Mouse (Mus musculus) ES-E14 (cell line): ENCODE data around the gene Zfp787. TPM values are rescaled to one million over a fixed set of nuclear protein-coding genes. Genes with fewer than 3 reads are reported as not detected.

Experiments
- DNase-seq: peaks from one replicate; pipeline ENCODE4 v3.0.0-alpha.2; 2013; ENCODE audit warnings: low read depth, low spot score
- H3K27ac ChIP-seq: 2 replicates; pipeline ENCODE4 v1.5.1; 2012; ENCODE audit warnings: low read depth, mild to moderate bottlenecking, low read length, moderate library complexity, mixed read lengths; ENCODE audit not compliant: poor library complexity, insufficient read depth, severe bottlenecking
- H3K36me3 ChIP-seq: 2 replicates; pipeline ENCODE4 v1.6.1; 2012; ENCODE audit warnings: mild to moderate bottlenecking, low read length, moderate library complexity, mixed read lengths; ENCODE audit not compliant: control insufficient read depth, poor library complexity, insufficient read depth, severe bottlenecking
- H3K4me1 ChIP-seq, 2 experiments: fragments of 150-350 bp in 1 of 2; sonication (generic) in 1 of 2; 2 replicates each; pipeline ENCODE4 v1.6.1; 2012; ENCODE audit warnings: low read length in 2 of 2, mild to moderate bottlenecking in 1 of 2, mixed read lengths in 1 of 2; ENCODE audit not compliant: control insufficient read depth in 2 of 2, insufficient read depth in 2 of 2, poor library complexity in 1 of 2
- H3K4me3 ChIP-seq, 2 experiments: fragments of 150-350 bp in 1 of 2; sonication (generic) in 1 of 2; 2 replicates each; pipeline ENCODE4 v1.5.1; 2012; ENCODE audit warnings: low read length in 2 of 2, low read depth in 1 of 2, mild to moderate bottlenecking in 1 of 2, mixed read lengths in 1 of 2; ENCODE audit not compliant: insufficient read depth in 1 of 2, poor library complexity in 1 of 2, severe bottlenecking in 1 of 2
- H3K9ac ChIP-seq: 2 replicates; pipeline ENCODE4 v1.6.1; 2012; ENCODE audit warnings: low read depth, mild to moderate bottlenecking, low read length, mixed read lengths; ENCODE audit not compliant: poor library complexity, insufficient read depth, severe bottlenecking
- H3K9me3 ChIP-seq: fragments of 150-350 bp; sonication (generic); 2 replicates; pipeline ENCODE4 v1.6.1; 2012; ENCODE audit warnings: low read depth, mild to moderate bottlenecking, low read length; ENCODE audit not compliant: control insufficient read depth, insufficient read depth
- CHD2 ChIP-seq: IDR thresholded peaks from 2 replicates; pipeline ENCODE4 v1.6.1; 2014; ENCODE audit warnings: mild to moderate bottlenecking, low read depth, low read length, inconsistent platforms
- HCFC1 ChIP-seq: IDR thresholded peaks from 2 replicates; pipeline ENCODE4 v1.6.1; 2012; ENCODE audit warnings: low read length, inconsistent platforms, borderline replicate concordance; ENCODE audit not compliant: insufficient read depth
- MAFK ChIP-seq: IDR thresholded peaks from 2 replicates; pipeline ENCODE4 v1.6.1; 2014; ENCODE audit warnings: mild to moderate bottlenecking, low read depth, low read length, inconsistent platforms; ENCODE audit not compliant: insufficient read depth
- ZC3H11A ChIP-seq: IDR thresholded peaks from 2 replicates; pipeline ENCODE4 v1.6.1; 2012; ENCODE audit warnings: low read depth, mild to moderate bottlenecking, inconsistent platforms, low read length, borderline replicate concordance
- ZNF384 ChIP-seq: IDR thresholded peaks from 2 replicates; pipeline ENCODE4 v1.6.1; 2012; ENCODE audit warnings: low read depth, low read length, inconsistent platforms
- in situ Hi-C, 2 experiments: fragments of 600-800 bp; cut with MboI; formaldehyde crosslinking; loops; one replicate each; pipeline ENCODE4 v1.15.1; 2025; ENCODE audit warnings: low sequenced_read_pairs in 2 of 2, inconsistent platforms in 1 of 2; ENCODE audit not compliant: unreplicated experiment in 2 of 2
- total RNA-seq: library from RNA; depleted of rRNA; stranded (reverse); fragments of 300-350 nt; gene quantifications from 2 replicates; pipeline ENCODE4 v1.2.3, GENCODE M21; 2012

Gene Zfp787
- total RNA-seq, 1 experiment = 20.9 TPM

DNA sequence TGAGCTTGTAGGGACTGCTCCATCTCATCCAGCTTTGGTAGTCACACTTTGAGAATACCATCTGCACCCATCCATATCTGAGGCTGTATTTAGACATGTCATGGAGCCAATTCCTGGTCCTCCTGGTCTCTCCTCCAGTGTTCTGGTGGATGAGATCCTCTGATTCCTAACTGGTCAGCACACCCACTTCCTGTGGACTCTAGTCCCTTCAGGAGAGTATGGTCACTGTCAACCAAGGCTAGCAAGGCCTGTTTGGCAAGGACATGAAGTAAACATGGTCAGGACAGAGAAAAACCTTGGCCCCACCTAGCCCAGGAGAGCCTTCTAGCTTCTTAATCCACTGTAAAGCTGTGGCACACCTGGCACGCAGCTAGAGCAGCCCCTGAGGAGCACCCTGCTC lies 4.5 kb downstream of the Zfp787 start:
- in situ Hi-C loops = no loop called here
- TF ChIP-seq CHD2 (no peak), ZNF384 (no peak), MAFK (no peak), ZC3H11A (no peak), HCFC1 (no peak)

DNA sequence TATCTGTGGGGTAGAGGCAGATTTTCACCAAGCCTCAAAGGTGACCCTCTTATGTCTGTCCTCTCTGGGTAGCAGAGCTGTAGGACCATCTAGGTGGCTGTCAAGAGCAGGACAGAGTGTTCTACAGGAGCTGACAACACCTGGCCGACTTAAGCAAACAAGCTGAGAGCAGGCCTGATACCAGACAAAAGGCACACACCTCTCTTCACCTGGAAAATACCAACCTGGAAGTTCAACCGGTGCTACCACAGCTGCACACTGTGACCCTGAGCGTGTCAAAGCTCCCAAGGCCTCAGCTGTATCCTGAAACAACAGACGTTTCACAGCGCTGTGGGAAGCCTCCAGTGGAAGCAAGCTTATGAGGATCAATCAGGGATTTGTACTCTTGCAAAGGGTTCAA lies 8.1 kb downstream of the Zfp787 start:
- in situ Hi-C loops = no loop called here
- TF ChIP-seq CHD2 = no peak
- no peak for TF ChIP-seq HCFC1
- no peak for TF ChIP-seq ZC3H11A
- no peak for TF ChIP-seq MAFK
- TF ChIP-seq ZNF384 = no peak
- Histone ChIP-seq H3K36me3 (no peaks in the 10 kb centered on the region; the same call in 1 of the 2 replicates), H3K9ac (no peak overlapping the region), H3K4me1 (peaks cover 7 to 14% of the 10 kb centered on the region in 2 experiments; a peak in 3 of 4 replicates), H3K4me3 (no peak overlapping the region), H3K27ac (no peak overlapping the region), H3K9me3 (no peaks in the 10 kb centered on the region)
- DNase-seq = no peak

More for the DNA sequence above, 4.5 kb downstream of the Zfp787 start:
- Histone ChIP-seq H3K27ac (no peak overlapping the region), H3K4me1 (peaks cover 2 to 7% of the 10 kb centered on the region in 2 experiments; a peak in 3 of 4 replicates), H3K9me3 (no peaks in the 10 kb centered on the region), H3K9ac (no peak overlapping the region), H3K36me3 (no peaks in the 10 kb centered on the region), H3K4me3 (no peak overlapping the region)
- DNase-seq = no peak

DNA sequence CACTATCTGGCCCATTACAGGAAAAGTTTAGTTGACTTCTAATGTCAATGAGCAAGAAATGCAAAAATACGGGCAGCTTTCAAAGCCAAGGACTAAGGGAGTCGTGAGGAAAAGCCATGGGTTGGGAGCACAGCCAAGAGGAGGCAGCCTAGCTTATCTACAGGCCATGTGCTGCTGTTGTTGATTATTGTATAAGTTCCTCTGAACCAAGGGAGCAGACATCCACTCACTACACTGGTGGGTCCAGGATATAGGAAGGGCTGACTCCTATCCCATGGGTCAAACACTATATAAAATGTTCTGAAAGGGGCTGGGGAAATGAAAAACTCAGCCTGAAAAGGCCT lies 8.8 kb downstream of the Zfp787 start:
- H3K9me3 ChIP-seq = no peaks in the 10 kb centered on the region
- DNase-seq = no peak

DNA sequence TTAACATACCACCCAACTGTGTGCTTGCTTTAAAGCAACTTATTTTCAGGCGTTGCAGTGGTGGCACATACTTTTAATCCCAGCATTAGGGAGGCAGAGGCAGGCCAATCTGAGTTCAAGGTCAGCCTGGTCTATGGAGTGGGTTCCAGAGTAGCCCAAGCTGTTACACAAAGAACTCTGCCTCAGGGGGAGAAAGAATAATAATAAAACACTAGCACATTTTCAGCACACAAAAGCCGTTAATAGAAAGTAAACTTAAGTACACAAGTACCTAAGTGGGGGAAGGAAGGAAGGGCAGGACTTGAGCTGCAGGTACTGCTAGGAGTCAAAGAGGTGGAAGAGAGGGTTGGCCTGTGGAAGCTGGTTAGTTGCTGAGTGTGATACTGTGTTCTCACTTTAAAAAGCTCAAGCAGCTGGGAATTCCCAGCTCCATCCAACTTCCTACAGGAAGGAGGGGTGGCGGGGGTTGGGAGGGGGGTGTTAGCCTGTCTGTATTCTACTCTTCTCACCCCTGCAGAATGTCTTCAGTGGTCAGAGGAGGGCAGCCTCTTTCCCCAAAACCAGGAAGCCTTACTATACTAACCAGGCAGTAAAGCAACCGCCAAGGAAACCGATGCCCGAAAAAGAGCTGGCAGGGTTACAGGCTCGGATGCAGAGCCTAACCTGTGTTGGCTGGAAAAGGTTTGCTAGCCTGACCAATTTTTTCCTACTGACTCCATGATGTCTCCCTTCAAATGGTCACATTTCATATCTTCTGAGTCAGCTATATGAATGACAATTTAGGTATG lies 9.4 kb downstream of the Zfp787 start:
- Histone ChIP-seq H3K4me1 (peaks cover 7 to 14% of the 10 kb centered on the region in 2 experiments; a peak in 3 of 4 replicates), H3K27ac (no peak overlapping the region)
- TF ChIP-seq CHD2 (no peak), ZNF384 (no peak), ZC3H11A (no peak), HCFC1 (no peak), MAFK (no peak)

More for the DNA sequence above, 8.8 kb downstream of the Zfp787 start:
- no peak overlapping the region for H3K27ac ChIP-seq
- H3K36me3 ChIP-seq = no peaks in the 10 kb centered on the region; the same call in 1 of the 2 replicates
- H3K9ac ChIP-seq = no peak overlapping the region
- no peak overlapping the region for H3K4me3 ChIP-seq
- TF ChIP-seq MAFK (no peak), ZC3H11A (no peak), ZNF384 (no peak), CHD2 (no peak), HCFC1 (no peak)
- in situ Hi-C loops = no loop called here
- peaks cover 7 to 14% of the 10 kb centered on the region in 2 experiments; a peak in 3 of 4 replicates for H3K4me1 ChIP-seq

More for the DNA sequence above, 9.4 kb downstream of the Zfp787 start:
- Histone ChIP-seq H3K9ac (no peak overlapping the region), H3K4me3 (no peak overlapping the region), H3K9me3 (no peaks in the 10 kb centered on the region), H3K36me3 (no peaks in the 10 kb centered on the region; the same call in 1 of the 2 replicates)
- no peak for DNase-seq
- in situ Hi-C loops = no loop called here
